Mouse (Mus musculus): Measurements from ENCODE around the gene Zfp3.

Gene Zfp3

GRCm38 (mm10) chr11:70806697-70807096 lies 42.7 kb downstream of the Zfp3 start:
- no peak for DNase-seq (ENCODE audit: low read depth, low spot score)

- no peak for DNase-seq (ENCODE audit: low read depth, low spot score)
Observed at GRCm38 (mm10) chr11:70807630-70808029, 43.6 kb downstream of the Zfp3 start.

GRCm38 (mm10) chr11:70808101-70808500 lies 44.1 kb downstream of the Zfp3 start:
- no peak for DNase-seq (ENCODE audit: low read depth, low spot score)

DNA sequence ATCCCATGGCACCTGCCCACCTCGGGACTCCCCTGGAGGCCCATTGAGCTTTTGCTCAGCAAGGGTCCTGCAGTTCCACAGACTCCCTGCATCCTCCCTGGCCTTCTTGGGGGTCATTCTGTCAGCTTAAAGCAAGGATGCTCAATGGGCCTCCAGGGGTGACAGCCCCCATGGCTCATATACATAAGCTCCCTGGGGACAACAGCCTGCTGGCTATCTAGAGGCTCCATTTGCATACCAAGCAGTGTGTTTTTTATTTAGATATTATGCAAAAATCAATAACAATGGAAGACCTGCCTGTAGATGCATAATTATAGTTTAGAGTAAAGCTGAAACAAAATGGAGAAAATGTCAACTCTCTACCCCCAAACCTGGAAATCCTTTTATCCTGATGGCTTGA lies 45.0 kb downstream of the Zfp3 start:
- no peak for DNase-seq (ENCODE audit: low read depth, low spot score)

DNA sequence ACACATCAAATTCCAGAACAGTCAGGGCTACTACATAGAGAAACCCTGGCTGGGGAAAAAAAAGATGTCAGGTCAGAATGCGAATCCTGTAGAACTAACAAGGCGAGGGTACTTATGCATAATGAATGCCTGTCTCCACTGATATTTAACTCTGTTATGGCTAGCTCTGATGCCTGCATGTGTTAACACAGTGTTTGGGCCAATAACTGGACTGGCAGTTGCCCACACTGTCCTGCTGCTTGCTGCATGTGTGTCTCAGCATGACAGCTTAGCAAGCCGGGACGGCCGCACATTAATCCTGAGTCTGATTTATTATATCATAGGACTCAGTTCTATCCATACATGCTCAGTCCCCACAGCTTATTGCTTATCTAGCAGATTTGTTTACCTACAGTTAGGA lies 47.0 kb downstream of the Zfp3 start:
- DNase-seq (ENCODE audit: low read depth, low spot score), result no peak

DNA sequence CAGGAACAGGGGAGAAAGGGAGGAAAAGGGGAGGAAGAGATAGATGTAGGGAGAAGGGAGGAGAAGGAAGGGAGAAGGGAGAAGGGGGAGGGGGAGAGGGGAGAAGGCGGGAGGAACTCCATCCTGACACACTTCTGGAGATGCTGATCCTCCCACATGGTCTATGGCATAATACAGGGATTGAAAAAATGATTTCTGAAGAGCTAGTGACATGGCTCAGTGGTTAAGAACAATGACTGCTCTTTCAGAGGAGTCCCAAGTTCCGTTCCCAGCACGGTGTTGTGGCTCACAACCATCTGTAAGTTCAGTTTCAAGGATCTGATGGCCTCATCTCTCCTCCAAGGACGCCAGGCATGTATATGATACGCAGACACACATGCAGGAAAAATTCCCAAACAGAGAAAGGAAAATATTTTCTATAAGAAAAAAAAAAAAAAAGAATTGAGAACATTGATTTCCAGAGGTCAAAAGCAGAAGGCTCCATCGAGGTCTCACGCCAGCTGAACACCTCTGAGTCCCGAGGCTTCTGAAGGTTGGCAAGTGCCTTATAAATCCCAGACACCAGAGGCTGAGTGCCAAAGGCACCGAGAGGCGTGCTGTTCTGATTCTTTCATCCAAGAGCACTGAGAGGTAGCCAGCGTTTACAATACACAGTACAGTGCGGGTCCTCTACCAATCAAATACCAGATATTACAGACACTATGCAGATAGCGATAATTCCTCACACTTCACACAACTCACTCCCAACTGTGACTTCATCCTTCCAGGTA lies 47.6 kb downstream of the Zfp3 start:
- DNase-seq (ENCODE audit: low read depth, low spot score), result no peak

- DNase-seq (ENCODE audit: low read depth, low spot score), result no peak
Observed at GRCm38 (mm10) chr11:70812365-70812764, 48.4 kb downstream of the Zfp3 start, which contains the start of gene Scimp. Gene Scimp, minus strand, starts transcription at chr11:70812586.

DNA sequence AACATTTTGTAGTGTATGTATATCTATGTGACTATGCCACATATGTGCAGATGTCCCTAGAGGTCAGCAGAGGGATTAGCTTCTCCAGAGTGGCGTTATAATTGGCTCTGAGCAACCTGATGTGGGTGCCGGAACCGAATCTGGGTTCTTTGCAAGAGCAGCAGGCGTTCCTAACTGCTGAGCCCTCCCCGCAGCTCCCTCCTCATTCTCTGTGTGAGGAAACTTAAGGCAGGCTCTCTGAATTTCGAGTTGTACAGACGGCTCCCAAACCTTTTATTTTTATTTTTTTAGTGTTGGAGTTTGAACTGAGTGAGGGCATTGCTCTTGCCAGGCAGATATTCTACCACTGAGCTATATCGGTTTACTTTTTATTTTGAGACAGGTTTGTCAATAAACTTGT lies 51.1 kb downstream of the Zfp3 start:
- no peak for DNase-seq (ENCODE audit: low read depth, low spot score)

- DNase-seq (ENCODE audit: low read depth, low spot score), result peak; percentile 44
Observed at GRCm38 (mm10) chr11:70815498-70816078, 51.6 kb downstream of the Zfp3 start.

GRCm38 (mm10) chr11:70816770-70817169 lies 52.8 kb downstream of the Zfp3 start:
- no peak for DNase-seq (ENCODE audit: low read depth, low spot score)

DNA sequence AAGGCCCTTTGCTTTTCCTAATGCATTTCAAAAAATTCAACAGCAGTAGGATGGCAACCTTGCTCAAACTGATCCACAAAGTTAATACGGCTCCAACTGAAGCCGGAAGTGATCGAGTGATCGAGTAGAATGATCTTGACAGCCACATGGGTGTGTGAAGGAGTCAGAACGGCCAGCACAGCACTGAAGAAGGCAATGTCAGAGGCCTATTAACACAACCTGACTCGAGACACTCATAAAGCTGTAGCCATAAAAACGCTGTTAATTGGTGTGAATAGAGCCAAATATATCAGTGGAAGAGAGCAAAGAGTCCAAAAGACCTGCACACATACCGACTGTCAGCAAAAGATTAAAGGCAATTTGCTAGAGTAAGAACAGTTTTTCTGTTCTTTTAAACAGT lies 56.1 kb downstream of the Zfp3 start:
- DNase-seq (ENCODE audit: low read depth, low spot score), result no peak

DNA sequence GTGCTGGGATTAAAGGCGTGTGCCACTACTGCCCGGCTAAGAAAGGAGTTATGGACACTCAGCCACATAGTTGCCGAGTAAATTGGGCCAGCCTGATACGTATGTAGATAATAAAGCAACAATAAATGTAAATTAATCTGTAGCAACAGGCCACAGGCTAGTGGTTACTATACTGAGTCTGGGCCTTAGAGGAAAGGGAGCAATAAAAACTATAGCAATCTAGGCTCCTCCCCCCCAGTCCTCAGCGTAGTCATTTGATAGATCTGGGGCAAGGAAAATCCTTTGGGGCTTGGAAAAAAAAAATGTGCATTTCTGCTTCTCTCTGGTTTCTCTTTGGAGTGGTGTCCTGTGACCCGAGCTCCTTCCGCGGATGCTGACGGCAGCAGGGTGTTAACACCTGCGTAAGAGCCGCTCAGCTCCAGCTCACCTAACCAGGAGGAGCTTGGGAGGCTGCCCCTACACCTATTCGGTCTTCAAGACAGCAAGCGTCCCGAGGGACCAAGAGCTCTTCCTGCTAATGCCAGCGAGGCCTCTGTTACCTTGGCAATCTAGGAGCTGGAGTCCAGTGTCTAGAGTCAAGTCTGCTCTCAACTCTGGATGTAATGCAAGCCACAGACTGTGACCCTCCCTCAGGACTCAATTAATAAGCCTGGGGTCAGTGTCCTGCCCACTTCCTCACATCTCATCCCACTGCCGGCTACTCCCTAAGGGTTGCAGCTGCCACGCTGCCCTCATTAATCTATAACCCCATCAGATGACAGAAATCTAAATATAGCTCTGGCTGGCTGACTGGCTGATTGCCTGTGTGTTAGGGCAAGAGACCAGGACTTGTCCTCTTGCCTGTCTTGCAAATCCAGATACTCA lies 58.0 kb downstream of the Zfp3 start:
- no peak for DNase-seq (ENCODE audit: low read depth, low spot score)

All from c-Kit-negative CD71-positive TER-119-positive erythroid progenitor cells, embryonic 14.5 days (primary cell).